Mouse (Mus musculus): ENCODE data around the gene Fancd2.

GRCm38 (mm10) chr6:113586466-113587183, 55.1 kb downstream of the Fancd2 start:
- TF ChIP-seq GATA1 (IDR thresholded peaks at IDR 0.05; ENCODE audit: low read length) (no peak), TAL1 (IDR thresholded peaks at IDR 0.05; ENCODE audit: low read length) (no peak)
